Mouse (Mus musculus) liver, postnatal 0 days (tissue): ENCODE results near the gene Pcdh9. TPM values are rescaled to one million over a fixed set of nuclear protein-coding genes. Genes with fewer than 3 reads are reported as not detected.

Experiments used
- ATAC-seq: fragments of 200-750 bp; cut with Nextera tagmentation; 2 replicates; pipeline ENCODE4 v1.8.0; 2017; ENCODE audit warnings: mild to moderate bottlenecking, moderate library complexity
- DNase-seq: peaks from one replicate; pipeline ENCODE4 v3.0.0-alpha.2; 2016
- H3K27ac ChIP-seq: fragments of 300-500 bp; sonication (generic); 2 replicates; pipeline ENCODE4 v1.5.1; 2014; ENCODE audit warnings: antibody characterized with exemption, moderate library complexity, mild to moderate bottlenecking, low read depth
- H3K27me3 ChIP-seq: fragments of 300-500 bp; sonication (generic); 2 replicates; pipeline ENCODE4 v1.6.1; 2014; ENCODE audit warnings: low read length, control low read depth, mixed read lengths; ENCODE audit not compliant: insufficient read depth
- H3K36me3 ChIP-seq: fragments of 300-500 bp; sonication (generic); replicated peaks from 2 replicates; pipeline ENCODE4 v1.6.1; 2014; ENCODE audit warnings: mild to moderate bottlenecking, control low read depth, low read length, moderate library complexity, mixed read lengths; ENCODE audit not compliant: insufficient read depth
- H3K4me1 ChIP-seq: fragments of 300-500 bp; sonication (generic); 2 replicates; pipeline ENCODE4 v1.6.1; 2014; ENCODE audit warnings: antibody characterized with exemption, mild to moderate bottlenecking, control low read depth; ENCODE audit not compliant: insufficient read depth
- H3K4me2 ChIP-seq: fragments of 300-500 bp; sonication (generic); 2 replicates; pipeline ENCODE4 v1.6.1; 2014; ENCODE audit warnings: low read depth, mild to moderate bottlenecking, low read length, moderate library complexity, mixed read lengths
- H3K4me3 ChIP-seq: fragments of 300-500 bp; sonication (generic); 2 replicates; pipeline ENCODE4 v1.5.1; 2014; ENCODE audit warnings: low read depth, low read length
- H3K9ac ChIP-seq: fragments of 300-500 bp; sonication (generic); replicated peaks from 2 replicates; pipeline ENCODE4 v1.6.1; 2014; ENCODE audit warnings: mild to moderate bottlenecking, moderate library complexity
- H3K9me3 ChIP-seq: fragments of 300-500 bp; sonication (generic); 2 replicates; pipeline ENCODE4 v1.6.1; 2016; ENCODE audit warnings: mild to moderate bottlenecking, control low read depth, low read length, mixed read lengths
- CTCF ChIP-seq: sonication (generic); IDR thresholded peaks from 2 replicates; pipeline ENCODE4 v1.5.1; 2016; ENCODE audit warnings: antibody characterized with exemption, low read depth
- EP300 ChIP-seq: IDR thresholded peaks from 2 replicates; pipeline ENCODE4 v1.6.1; 2016; ENCODE audit warnings: antibody characterized with exemption, low read depth, mild to moderate bottlenecking
- WGBS: fragments of 180-500 bp; shearing (Covaris S2); extraction: QIAGEN DNeasy Blood & Tissue Kit; methylation state at CpG from one replicate; pipeline ENCODE4 v1.1.7; 2014; ENCODE audit not compliant: insufficient replicate concordance; 5-methylcytosine and 5-hydroxymethylcytosine counted together
- polyA plus RNA-seq: library from polyadenylated mRNA; unstranded; fragments of >200 nt; fragmentation: Nextera tagmentation; extraction: Ambion mirVana; gene quantifications from 2 replicates; pipeline ENCODE4 v1.2.1, GENCODE M21; 2015

Pcdh9 gene
- polyA plus RNA-seq, 1 experiment from 2014 or later: 0.31 TPM

- Histone ChIP-seq H3K4me2 (no peak overlapping the region), H3K9ac (no peak overlapping the region), H3K27ac (no peak overlapping the region), H3K36me3 (no peaks in the 10 kb centered on the region), H3K27me3 (no peaks in the 10 kb centered on the region), H3K4me1 (no peaks in the 10 kb centered on the region), H3K9me3 (no peaks in the 10 kb centered on the region), H3K4me3 (no peak overlapping the region)
- WGBS: 32% methylated on average over 2 of the region's 2 CpGs
- ATAC-seq: no peak
- TF ChIP-seq CTCF (no peak), EP300 (no peak)
- DNase-seq: no peak
Measured at GRCm38 (mm10) chr14:93083140-93083539, 807.3 kb downstream of the Pcdh9 start.

- no peaks in the 10 kb centered on the region for H3K4me1 ChIP-seq
- H3K36me3 ChIP-seq: no peaks in the 10 kb centered on the region
- WGBS: 40% methylated on average over 2 of the region's 2 CpGs
- H3K4me2 ChIP-seq: no peak overlapping the region
- H3K9me3 ChIP-seq: no peaks in the 10 kb centered on the region
- H3K27ac ChIP-seq: no peak overlapping the region
- H3K9ac ChIP-seq: no peak overlapping the region
- no peak overlapping the region for H3K4me3 ChIP-seq
- DNase-seq: no peak
- TF ChIP-seq CTCF (no peak), EP300 (no peak)
- no peaks in the 10 kb centered on the region for H3K27me3 ChIP-seq
- ATAC-seq: no peak
Measured at GRCm38 (mm10) chr14:93080910-93081309, 809.6 kb downstream of the Pcdh9 start.

- Histone ChIP-seq H3K4me2 (no peak overlapping the region), H3K9me3 (no peaks in the 10 kb centered on the region), H3K4me1 (no peaks in the 10 kb centered on the region), H3K9ac (no peak overlapping the region), H3K4me3 (no peak overlapping the region), H3K27me3 (no peaks in the 10 kb centered on the region), H3K27ac (no peak overlapping the region), H3K36me3 (no peaks in the 10 kb centered on the region)
- WGBS: 43% methylated on average over 2 of the region's 2 CpGs
- ATAC-seq (no peak), DNase-seq (no peak)
- TF ChIP-seq CTCF (no peak), EP300 (no peak)
Measured at GRCm38 (mm10) chr14:93075761-93076160, 814.7 kb downstream of the Pcdh9 start.

GRCm38 (mm10) chr14:93072346-93072745 lies 818.1 kb downstream of the Pcdh9 start:
- 78% methylated on average over 5 of the region's 5 CpGs for WGBS
- Histone ChIP-seq H3K4me3 (no peak overlapping the region), H3K36me3 (no peaks in the 10 kb centered on the region), H3K9ac (no peak overlapping the region), H3K4me2 (no peak overlapping the region), H3K27ac (no peak overlapping the region), H3K27me3 (no peaks in the 10 kb centered on the region), H3K4me1 (no peaks in the 10 kb centered on the region), H3K9me3 (no peaks in the 10 kb centered on the region)
- TF ChIP-seq EP300: no peak
- no peak for TF ChIP-seq CTCF
- DNase-seq (no peak), ATAC-seq (no peak)

GRCm38 (mm10) chr14:93070140-93070539 lies 820.3 kb downstream of the Pcdh9 start:
- Histone ChIP-seq H3K4me3 (no peak overlapping the region), H3K9me3 (no peaks in the 10 kb centered on the region), H3K36me3 (no peaks in the 10 kb centered on the region), H3K9ac (no peak overlapping the region), H3K4me1 (no peaks in the 10 kb centered on the region), H3K4me2 (no peak overlapping the region), H3K27ac (no peak overlapping the region), H3K27me3 (no peaks in the 10 kb centered on the region)
- 44% methylated on average over 4 of the region's 4 CpGs for WGBS
- ATAC-seq (peak; percentile 35), DNase-seq (no peak)
- 0 out of 2 replicates have a peak, but pooled peaks have one; percentile 15 for TF ChIP-seq EP300
- no peak for TF ChIP-seq CTCF

- ATAC-seq: no peak
Measured at GRCm38 (mm10) chr14:93067411-93068336, 822.8 kb downstream of the Pcdh9 start.

More at GRCm38 (mm10) chr14:93067411-93068336, 822.8 kb downstream of the Pcdh9 start:
- TF ChIP-seq CTCF (no peak), EP300 (no peak)
- no peaks in the 10 kb centered on the region for H3K27me3 ChIP-seq
- H3K4me3 ChIP-seq: no peak overlapping the region
- no peak for DNase-seq
- H3K4me2 ChIP-seq: no peak overlapping the region
- no peaks in the 10 kb centered on the region for H3K36me3 ChIP-seq
- no peaks in the 10 kb centered on the region for H3K9me3 ChIP-seq
- H3K27ac ChIP-seq: no peak overlapping the region
- 64% methylated on average over 5 of the region's 5 CpGs for WGBS
- H3K4me1 ChIP-seq: no peaks in the 10 kb centered on the region
- H3K9ac ChIP-seq: no peak overlapping the region
